Mouse (Mus musculus) gonadal fat pad, adult 2 months (tissue): ENCODE measurements at regions not wholly inside any gene's neighbourhood (a gene's known extent, or its start where the extent isn't known, plus 50 kb on each side); places are given as distances from the start of the nearest gene placed in this dataset.
A peak's percentile ranks its signal among the peaks of the same experiment; 100 is the strongest.

ENCODE experiments used
- DNase-seq: peaks from one replicate; pipeline ENCODE4 v3.0.0-alpha.2; 2012; ENCODE audit warnings: low read depth

DNA sequence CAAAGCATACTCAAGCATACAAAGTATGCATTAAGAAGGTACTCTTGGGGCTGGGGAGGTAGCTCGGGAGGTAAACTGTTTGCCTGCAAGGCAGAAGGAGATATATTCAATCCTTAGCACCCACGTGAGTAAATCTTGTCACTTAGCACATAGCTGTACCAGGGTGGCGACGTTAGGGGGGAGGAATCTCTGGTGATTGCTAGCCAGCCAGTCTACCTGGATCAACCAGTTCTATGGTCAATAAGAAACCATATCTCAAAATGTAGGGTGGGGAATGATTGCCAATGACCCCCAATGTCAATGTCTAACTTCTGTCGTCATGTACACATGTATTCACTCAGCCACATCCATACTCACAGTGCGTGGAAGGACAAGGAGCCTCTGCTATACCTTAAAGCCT lies 214.5 kb downstream of the CK137956 start:
- no peak for DNase-seq

GRCm38 (mm10) chr4:127750781-127751180 lies 220.0 kb downstream of the CK137956 start:
- DNase-seq = no peak

DNA sequence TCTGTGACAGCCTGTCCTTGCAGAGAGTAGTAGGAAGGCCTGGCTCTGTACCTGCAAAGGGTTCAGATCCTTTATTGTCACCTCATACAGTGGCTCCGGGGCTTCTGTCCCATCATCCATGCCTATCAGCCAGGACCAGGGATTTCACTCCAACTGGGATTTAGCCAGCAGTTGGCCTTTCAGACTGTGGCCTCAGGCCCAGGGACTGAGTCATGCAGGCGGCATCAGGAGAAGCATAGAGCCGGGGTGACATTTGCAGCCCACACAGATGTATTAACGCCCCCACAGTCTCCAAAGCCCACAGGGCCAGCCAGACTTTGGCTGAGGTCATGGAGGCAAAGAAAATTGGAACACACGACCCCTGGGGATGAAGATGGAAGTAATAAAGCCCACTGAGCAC lies 222.9 kb downstream of the CK137956 start:
- DNase-seq = no peak

DNA sequence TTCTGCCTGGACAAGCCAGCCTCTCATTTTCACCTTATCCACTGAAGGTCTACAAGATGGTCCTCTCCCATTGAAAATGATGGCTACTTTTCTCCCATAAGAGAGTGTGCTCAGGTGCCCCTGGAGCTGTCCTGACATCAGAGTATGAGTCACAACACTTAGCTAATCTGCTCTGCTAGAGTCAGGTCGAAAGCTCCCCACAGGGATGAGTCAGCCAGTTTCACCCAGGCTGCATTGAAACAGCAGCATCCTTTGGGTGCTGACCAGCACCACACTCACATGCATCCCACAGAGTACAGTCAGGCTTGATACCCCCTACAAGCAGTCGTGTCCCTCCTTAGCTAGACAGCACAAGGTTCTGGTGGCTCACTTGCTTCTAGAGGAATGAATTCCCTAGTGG lies 234.0 kb downstream of the CK137956 start:
- DNase-seq = no peak

- DNase-seq = no peak
Measured at GRCm38 (mm10) chr4:127736151-127736550, 234.6 kb downstream of the CK137956 start.

GRCm38 (mm10) chr4:127734641-127735040 lies 236.1 kb downstream of the CK137956 start:
- no peak for DNase-seq

DNA sequence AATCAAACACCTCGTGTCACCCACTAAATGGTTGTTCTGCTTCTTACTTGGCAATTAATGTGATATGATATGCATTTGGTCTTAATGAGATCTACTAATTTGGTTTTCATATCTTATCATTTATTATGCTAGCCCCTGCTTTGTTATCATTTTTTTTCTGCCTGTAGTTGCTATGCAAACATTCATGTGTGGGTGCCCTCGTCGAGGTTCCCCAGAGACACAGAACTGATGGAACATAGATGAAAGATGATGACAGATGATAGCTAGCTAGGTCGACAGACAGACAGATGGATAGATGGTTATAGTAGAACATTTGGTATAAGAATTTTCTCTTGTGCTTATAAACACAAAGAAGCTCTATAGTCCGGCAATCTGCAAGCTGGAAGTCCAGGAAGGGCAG lies 252.1 kb downstream of the CK137956 start:
- DNase-seq = no peak

GRCm38 (mm10) chr4:127712274-127712673 lies 258.5 kb downstream of the CK137956 start:
- DNase-seq = no peak

DNA sequence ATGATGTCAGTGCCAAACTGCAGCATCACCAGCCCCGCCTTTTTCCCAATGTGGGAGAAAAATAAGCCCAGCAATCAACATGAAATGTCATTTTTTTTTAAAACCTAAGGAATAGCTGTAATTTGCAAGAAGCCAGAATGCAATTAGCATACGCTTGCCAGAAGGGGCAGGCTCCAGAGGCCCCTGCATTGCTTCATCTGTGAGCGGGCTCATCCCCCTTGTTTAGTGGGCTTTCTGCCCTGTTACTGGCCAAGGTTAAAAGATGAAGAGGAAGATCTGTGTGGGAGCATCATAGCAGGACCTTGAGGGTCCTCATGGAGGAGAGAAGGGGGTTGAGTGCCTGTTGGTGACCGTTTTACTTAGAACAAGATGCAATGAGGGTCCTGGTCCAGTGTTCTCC lies 259.9 kb downstream of the CK137956 start:
- DNase-seq = no peak

DNA sequence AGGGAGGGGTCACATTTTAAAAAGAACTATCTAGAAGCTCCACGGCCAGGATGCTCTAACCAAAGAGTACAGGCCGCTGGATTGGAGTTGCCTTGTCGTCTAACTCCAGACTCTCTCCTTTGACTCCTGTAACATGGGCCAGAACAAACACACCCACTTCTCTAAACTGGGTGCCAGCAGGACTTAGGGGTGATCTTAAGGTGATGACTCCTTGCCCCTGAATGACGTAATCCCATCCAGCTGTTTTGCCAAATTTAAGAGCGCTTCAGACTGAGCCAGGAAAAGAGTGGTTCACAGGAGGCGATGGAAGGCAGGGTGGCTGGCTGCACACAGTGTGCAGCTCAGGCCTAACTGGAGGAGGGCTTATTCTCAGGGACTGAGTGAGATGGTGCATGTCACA lies 261.0 kb downstream of the CK137956 start:
- no peak for DNase-seq

DNA sequence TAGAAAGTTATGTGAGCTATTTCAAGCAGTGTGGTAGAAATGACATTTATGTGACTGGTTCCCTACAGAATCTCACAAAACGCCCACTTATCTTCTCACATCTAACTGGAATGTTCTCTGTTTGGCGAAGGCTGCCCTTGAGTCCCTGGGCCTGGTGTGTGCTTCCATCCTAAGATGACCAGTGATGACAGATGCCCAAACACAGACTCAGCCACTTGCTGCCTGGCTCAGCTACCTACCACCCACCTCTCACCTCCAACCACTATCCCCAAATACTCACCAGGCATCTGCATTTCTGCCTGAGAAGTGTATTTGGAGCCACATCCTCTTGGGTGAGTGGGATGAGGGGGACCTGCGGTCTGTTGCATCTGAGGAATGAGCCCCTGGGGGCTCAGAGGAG lies 262.6 kb downstream of the CK137956 start:
- no peak for DNase-seq

- no peak for DNase-seq
Measured at GRCm38 (mm10) chr4:127707126-127707525, 263.6 kb downstream of the CK137956 start.

- DNase-seq = no peak
Measured at GRCm38 (mm10) chr4:127701651-127702050, 269.1 kb downstream of the CK137956 start.

- no peak for DNase-seq
Measured at GRCm38 (mm10) chr4:127689986-127690385, 280.8 kb downstream of the CK137956 start.

GRCm38 (mm10) chr4:127685021-127685420 lies 285.7 kb downstream of the CK137956 start:
- DNase-seq = no peak

GRCm38 (mm10) chr4:127679391-127679790 lies 291.4 kb downstream of the CK137956 start:
- peak; percentile 76 for DNase-seq

DNA sequence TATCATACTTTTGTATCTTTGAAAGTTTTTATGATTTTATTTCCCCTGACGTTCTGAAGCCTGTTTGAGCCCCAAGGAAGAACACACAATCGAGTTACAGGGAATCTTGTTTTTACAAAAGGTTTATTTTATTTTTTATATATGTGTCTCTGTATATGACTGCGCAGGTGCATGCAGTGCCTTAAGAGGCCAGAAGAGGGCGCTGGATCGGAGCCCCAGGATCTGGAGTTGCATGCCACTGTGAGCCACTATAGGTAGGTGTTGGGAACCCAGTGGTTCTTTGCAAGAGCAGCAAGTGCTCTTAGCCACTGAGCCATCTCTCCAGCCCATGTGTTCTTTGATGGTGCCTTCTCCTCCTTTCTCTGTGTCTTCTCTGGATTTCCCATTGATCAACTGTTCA lies 292.3 kb downstream of the CK137956 start:
- DNase-seq = no peak

GRCm38 (mm10) chr4:127675745-127676315 lies 294.9 kb downstream of the CK137956 start:
- DNase-seq = no peak

DNA sequence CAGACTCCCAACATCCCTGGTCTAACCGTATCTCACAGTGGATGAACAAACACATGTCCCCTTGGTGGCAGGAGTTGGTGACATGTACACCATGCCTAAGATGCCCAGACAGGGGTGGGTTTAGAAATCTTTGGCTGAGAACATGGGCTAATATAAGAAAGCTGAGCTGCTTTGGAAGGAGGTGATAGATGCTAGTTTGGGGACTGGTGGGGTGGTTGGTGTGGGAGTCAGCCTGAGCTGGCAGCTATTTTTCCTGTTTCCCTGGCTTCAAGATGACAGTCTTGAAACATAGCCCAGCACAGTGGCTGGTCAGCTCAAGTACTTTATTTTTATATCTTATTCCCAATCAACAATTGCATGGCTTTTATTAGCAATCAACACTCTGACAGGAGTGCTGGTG lies 302.0 kb upstream of the Gjb5 start:
- DNase-seq = no peak

GRCm38 (mm10) chr4:127651601-127652000 lies 293.6 kb upstream of the Gjb5 start:
- DNase-seq = no peak

- no peak for DNase-seq
Measured at GRCm38 (mm10) chr4:127648011-127648410, 290.0 kb upstream of the Gjb5 start.

- no peak for DNase-seq
Measured at GRCm38 (mm10) chr4:127647189-127647588, 289.2 kb upstream of the Gjb5 start.

DNA sequence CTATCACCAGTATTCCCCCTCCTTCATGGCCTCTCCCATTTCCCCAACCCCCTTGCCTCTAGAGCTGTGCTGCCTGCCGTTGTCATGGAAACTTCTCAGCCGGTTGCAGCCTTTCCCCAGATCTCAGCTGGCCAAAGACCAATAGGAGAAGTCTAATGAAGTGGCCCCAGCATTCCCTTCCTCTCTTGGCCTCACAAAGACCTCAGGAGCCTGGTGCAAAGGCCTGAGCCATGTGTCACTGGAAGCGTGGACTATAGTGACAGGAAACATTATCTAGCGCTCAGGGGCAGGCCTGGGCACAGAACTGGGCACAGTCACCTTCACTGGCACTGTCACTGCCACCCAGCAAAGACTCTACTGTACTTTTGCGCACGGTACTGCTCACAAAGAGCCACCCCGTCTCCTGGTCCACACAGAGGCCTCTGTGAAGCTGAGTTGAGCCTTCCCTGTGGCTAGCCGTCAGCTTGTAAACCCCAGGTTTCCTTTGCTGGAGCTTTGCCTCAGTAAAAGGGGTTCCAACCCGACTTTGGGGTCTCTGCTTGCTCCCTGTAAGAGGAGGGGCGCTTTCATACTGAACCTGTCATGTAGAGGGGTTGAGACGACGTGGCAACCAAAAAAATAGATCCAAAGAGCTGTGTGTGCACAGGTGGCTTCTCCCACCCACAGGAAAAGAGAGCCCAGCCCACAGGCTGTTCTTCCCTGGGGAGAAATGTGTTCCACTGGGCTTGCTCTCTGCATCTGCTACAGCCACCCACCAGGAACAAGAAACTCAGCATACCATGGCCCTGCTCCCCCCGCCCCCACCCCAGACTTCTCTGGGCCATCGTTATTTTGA lies 282.5 kb upstream of the Gjb5 start:
- no peak for DNase-seq

DNA sequence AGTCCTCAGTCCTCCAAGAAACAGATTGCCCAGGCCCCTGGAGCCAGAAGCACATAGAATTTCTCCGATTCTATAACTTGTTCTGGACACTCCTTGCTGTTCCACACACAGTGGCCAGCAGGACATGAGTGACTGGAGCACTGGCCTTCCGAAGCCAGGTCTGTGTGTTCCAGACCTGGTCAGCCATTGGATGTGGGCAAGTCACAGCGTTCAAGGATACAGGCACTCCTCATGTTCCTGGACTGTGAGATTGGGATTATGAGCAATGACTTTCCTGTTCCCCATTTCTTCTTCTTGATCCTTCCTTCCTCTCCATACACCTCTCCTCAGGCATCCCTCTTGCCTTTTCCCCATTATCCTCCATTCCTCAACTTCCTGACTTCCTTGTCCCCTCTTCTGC lies 281.8 kb upstream of the Gjb5 start:
- no peak for DNase-seq
